In genomic region chr5:144964872-144965638, GRCm38 (mm10) we compare ENCODE assay signal across 8 mouse cellular contexts. TPM values are rescaled to one million over a fixed set of nuclear protein-coding genes. Genes with fewer than 3 reads are reported as not detected.
DNase-seq lines count a peak whose midpoint lies in the region; ATAC-seq lines count a peak whose summit lies in the region.

No protein-coding gene starts in this region.

- no peaks in the 10 kb centered on the region for H3K9me3 ChIP-seq in hindbrain, embryonic 13.5 days

- peaks cover 53% of the 10 kb centered on the region for H3K4me1 ChIP-seq in hindbrain, embryonic 13.5 days (replicated peaks)

- peak overlapping the region; percentile 58 for H3K4me2 ChIP-seq in hindbrain, embryonic 13.5 days

- H3K27me3 ChIP-seq in hindbrain, embryonic 13.5 days: peaks cover 12% of the 10 kb centered on the region

- peak overlapping the region; percentile 78 for H3K4me3 ChIP-seq in hindbrain, embryonic 13.5 days

- ATAC-seq in hindbrain, embryonic 13.5 days (ENCODE audit: low FRiP score): peak; percentile 80

- H3K9ac ChIP-seq in hindbrain, embryonic 13.5 days: peak overlapping the region; percentile 97

- no peaks in the 10 kb centered on the region for H3K36me3 ChIP-seq in hindbrain, embryonic 13.5 days

- peak; percentile 93 for DNase-seq in T-cell, adult 2 months (ENCODE audit: low spot score)
- peak; percentile 79 to 86 for DNase-seq in cerebellum, postnatal 14 days
- peak; percentile 75 to 78 for DNase-seq in frontal cortex, postnatal 14 days (ENCODE audit: low spot score in 2 of 2)
- peak; percentile 80 for DNase-seq in left cerebral cortex, adult 11 months (ENCODE audit: low spot score)
- DNase-seq in lung, postnatal 36 days: peak; percentile 94
- DNase-seq in retina, postnatal 1 day: peak; percentile 95
- DNase-seq in thymus, postnatal 4 days: peak; percentile 98

- WGBS in hindbrain, embryonic 13.5 days: under 1% methylated on average over 29 of the region's 56 CpGs

- H3K27ac ChIP-seq in hindbrain, embryonic 13.5 days: peak overlapping the region; percentile 91

RNA-seq across cellular contexts. Expression of gene Smurf1, which starts 0.6 kb away (rescaled TPM):
- polyA plus RNA-seq in hindbrain, embryonic 13.5 days (2015; fragmentation: Nextera tagmentation; extraction: Ambion mirVana): 28.2 and 28.4 TPM in 2 replicates

Comparison
In these comparisons a context has a peak if more than half of its experiments do, and no peak if none do; other contexts are left out.
1. Peak in every context shown above with its lines: DNase-seq, ATAC-seq, H3K4me3 ChIP-seq and H3K27ac ChIP-seq.